Mouse (Mus musculus) embryonic facial prominence, embryonic 10.5 days (tissue): ENCODE results near the gene Bclaf1. TPM values are rescaled to one million over a fixed set of nuclear protein-coding genes. Genes with fewer than 3 reads are reported as not detected.
A peak's percentile ranks its signal among the peaks of the same experiment; 100 is the strongest.

Experiments used
- DNase-seq: peaks from one replicate; pipeline ENCODE4 v3.0.0-alpha.2; 2017; ENCODE audit warnings: low spot score
- H3K27ac ChIP-seq: fragments of 300-500 bp; sonication (generic); replicated peaks from 2 replicates; pipeline ENCODE4 v1.5.1; 2016; ENCODE audit warnings: mild to moderate bottlenecking
- H3K27me3 ChIP-seq: fragments of 300-500 bp; sonication (generic); replicated peaks from 2 replicates; pipeline ENCODE4 v1.6.1; 2016; ENCODE audit warnings: low read depth, mild to moderate bottlenecking; ENCODE audit not compliant: poor library complexity, severe bottlenecking
- H3K36me3 ChIP-seq: fragments of 300-500 bp; sonication (generic); replicated peaks from 2 replicates; pipeline ENCODE4 v1.6.1; 2016; ENCODE audit warnings: mild to moderate bottlenecking, moderate library complexity
- H3K4me1 ChIP-seq: fragments of 300-500 bp; sonication (generic); 2 replicates; pipeline ENCODE4 v1.6.1; 2016
- H3K4me3 ChIP-seq: fragments of 300-500 bp; sonication (generic); 2 replicates; pipeline ENCODE4 v1.5.1; 2016; ENCODE audit warnings: mild to moderate bottlenecking, moderate library complexity
- H3K9me3 ChIP-seq: fragments of 300-500 bp; sonication (generic); 2 replicates; pipeline ENCODE4 v1.6.1; 2016; ENCODE audit warnings: mild to moderate bottlenecking
- WGBS: fragments of 180-500 bp; shearing (Covaris S2); methylation state at CpG from one replicate; pipeline ENCODE4 v1.1.7; 2016; 5-methylcytosine and 5-hydroxymethylcytosine counted together
- microRNA-seq: library from miRNA; unstranded; fragments of <30 nt; microRNA quantifications from one replicate; pipeline ENCODE4, GENCODE M21; 2017
- polyA plus RNA-seq: library from polyadenylated mRNA; unstranded; fragments of >200 nt; fragmentation: Nextera tagmentation; extraction: Ambion mirVana; gene quantifications from 2 replicates; pipeline ENCODE4 v1.2.1, GENCODE M21; 2016

The Bclaf1 gene
- polyA plus RNA-seq, 1 experiment from 2014 or later, result 177 TPM

- no peak overlapping the region for H3K4me3 ChIP-seq
- peaks cover 9% of the 10 kb centered on the region for H3K4me1 ChIP-seq
- DNase-seq, result peak; percentile 17
- no peak overlapping the region for H3K27ac ChIP-seq
- no peaks in the 10 kb centered on the region for H3K9me3 ChIP-seq
- 86% methylated on average over 6 of the region's 6 CpGs for WGBS
- no peaks in the 10 kb centered on the region for H3K27me3 ChIP-seq
- H3K36me3 ChIP-seq, result no peaks in the 10 kb centered on the region
Observed at GRCm38 (mm10) chr10:20382807-20383419, 70.6 kb downstream of the Bclaf1 start.

- H3K36me3 ChIP-seq, result no peaks in the 10 kb centered on the region
- no peaks in the 10 kb centered on the region for H3K27me3 ChIP-seq
- no peaks in the 10 kb centered on the region for H3K9me3 ChIP-seq
- H3K27ac ChIP-seq, result no peak overlapping the region
- H3K4me3 ChIP-seq, result no peak overlapping the region
- H3K4me1 ChIP-seq, result no peaks in the 10 kb centered on the region
- 62% methylated on average over 3 of the region's 3 CpGs for WGBS
- DNase-seq, result no peak
Observed at GRCm38 (mm10) chr10:20390568-20390967, 78.3 kb downstream of the Bclaf1 start.

Small RNA genes lying within 50 kb of the gene (microRNA-seq; reads per million reads assigned to microRNA genes)
- gene Mir6413, result not detected

Other genes with a start within 250 kb of the Bclaf1 start
- 6.6 and 8.1 TPM in 2 replicates for gene Map7, start 164.0 kb upstream of the Bclaf1 start, polyA plus RNA-seq
- 3.2 and 3.4 TPM in 2 replicates for gene Mtfr2, start 35.3 kb downstream of the Bclaf1 start, polyA plus RNA-seq